Mouse (Mus musculus) spleen, postnatal 14 days (tissue): ENCODE results near the gene Prickle1.
A peak's percentile ranks its signal among the peaks of the same experiment; 100 is the strongest.

Experiments
- DNase-seq, 2 experiments: peaks; one replicate each; pipeline ENCODE4 v3.0.0; 2021 to 2022; ENCODE audit warnings: low spot score in 2 of 2

Gene Prickle1

DNA sequence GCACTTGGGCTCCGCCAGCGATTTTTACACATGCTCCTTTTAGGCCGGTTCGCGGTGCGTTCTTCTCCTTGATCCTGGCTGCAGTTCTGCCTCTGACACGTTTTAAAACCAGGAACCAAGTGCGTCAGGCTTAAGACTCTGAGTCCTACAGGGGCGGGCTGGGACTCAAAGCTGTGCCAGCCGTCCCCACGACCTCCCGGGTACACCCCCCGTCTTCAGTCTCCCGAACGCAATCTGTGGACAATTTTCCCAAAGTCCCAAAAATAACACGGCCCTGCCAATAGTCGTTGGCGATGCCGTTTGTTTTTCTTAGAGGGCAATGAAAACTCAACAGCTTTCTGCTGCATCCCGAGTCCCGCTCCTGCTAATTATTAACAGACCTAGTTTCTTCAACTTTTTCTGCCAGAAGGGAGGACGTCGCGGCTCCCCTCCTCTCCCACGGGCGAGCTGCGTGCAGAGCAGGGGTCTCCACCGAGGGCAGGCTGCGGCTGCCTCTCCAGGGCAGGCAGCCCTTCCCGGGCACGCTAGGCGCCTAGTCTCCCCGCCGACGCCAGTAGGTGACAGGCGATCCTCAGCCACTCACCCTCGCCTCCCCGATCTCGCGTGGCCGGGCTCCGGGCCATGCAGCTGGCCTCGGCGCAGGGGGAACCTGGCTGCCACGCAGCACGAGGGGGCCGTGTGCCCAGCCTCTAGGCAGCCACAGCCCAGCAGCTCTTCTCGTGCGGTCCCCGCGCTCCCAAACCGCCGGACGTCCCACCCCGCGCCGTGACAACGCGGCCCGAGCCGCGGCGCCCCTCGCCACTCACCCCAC, 598 bp downstream of the Prickle1 start:
- DNase-seq: no peak

DNA sequence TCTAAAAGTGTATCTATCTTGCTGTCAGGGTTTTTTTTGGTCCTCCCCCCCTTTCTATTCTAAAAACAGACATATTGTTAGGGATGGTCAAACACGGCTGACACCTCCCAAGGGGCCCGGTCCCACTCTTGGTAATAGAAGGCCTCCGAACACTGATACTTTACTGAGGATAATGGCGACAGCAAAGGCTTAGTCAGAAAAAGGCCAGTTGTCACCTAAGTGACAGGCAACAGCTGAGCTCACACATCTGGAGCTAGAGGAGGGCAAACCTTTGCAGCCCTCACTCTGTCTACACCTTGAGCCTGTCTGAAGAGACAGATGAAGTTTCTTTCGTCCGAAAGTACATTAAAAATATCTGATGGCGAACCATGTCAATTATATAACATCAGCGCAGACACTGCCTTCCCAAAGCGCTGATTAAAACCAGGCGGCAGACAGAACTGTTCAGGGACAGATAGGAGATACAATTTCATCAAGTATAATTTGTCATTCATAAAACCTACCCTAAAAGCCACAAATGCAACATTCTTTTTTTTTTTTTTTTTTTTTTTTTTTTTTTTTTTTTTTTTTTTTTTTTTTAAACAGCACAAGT, 1.3 kb downstream of the Prickle1 start:
- no peak for DNase-seq

DNA sequence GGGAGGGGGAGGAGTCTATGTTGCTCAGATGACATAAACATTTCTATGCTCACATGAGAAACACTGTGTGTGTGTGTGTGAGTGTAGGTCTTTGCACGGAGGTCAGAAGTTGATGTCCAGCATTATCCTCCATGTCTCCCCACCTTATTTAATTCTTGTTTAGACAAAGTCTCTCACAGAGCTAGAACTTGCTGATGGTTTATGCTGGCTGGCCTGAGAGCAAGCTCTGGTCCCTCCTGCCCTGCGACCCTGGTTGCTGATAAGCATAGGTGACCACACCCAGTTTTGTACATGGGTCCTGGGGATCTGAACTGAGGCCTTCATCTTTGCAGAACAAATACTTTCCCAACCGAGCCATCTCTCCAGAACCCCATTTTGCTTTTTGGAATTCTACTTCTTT, 3.1 kb downstream of the Prickle1 start:
- no peak for DNase-seq

DNA sequence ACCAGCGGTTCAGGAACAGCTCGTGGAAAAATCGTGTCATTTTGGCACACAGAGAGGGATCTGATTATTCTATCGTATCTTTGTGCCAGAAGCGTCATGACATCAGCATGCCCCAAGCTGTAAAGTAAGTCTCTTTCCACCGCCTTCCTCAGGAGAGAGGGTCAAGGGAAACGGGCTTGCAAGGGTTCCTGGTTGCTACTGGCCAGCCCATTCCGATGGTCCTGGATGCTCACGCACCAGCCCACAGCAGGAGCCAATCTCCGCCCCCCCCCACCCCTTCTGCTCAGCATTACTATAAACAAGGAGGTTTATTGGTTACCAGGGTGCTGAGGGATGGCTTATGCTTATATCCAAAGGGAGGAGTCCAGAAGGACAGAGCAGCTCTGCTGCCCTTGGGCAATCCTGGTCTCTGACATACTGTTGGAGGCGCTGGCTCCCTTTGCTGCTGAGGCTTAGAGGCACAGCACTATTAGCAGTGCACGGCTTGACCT, 3.8 kb downstream of the Prickle1 start:
- no peak for DNase-seq

DNA sequence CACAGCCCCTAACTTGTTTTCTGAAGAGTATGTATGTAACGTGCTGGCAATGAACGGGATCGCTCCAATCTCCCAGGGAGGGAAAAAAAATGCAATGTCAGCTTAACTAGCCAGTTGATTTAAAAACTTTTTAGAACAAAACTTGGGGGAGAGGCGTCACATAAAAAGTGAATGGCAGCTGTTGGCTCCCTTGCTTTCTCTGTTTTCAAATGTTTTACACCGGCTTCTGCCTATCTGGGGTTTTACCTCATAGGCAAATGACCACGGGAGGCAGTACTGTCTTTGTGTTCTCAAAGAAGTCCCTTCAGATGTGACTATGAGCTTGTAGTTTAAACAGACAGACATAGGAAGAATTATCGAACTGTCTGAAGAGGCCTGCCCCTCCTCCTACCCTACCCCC, 4.3 kb downstream of the Prickle1 start:
- DNase-seq: no peak

DNA sequence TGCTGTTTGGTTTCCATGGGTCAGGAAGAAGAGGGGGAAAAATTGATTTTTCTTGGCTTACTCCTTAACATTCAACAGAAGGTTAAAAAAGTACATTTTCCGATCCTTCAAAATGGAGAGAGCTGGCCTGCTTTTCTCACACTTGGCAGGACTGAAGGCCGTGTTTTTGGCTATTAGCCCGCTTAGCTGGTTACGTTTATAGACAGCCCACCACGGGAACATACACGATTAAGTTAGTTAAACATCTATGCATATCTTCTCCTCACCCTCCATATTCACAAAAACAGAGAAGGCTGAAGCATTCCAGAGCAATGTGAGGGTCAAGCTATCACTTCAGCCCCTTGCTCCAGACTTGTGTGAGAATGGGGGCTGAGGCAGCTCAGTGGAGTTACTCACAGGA, 7.3 kb downstream of the Prickle1 start:
- DNase-seq: no peak

DNA sequence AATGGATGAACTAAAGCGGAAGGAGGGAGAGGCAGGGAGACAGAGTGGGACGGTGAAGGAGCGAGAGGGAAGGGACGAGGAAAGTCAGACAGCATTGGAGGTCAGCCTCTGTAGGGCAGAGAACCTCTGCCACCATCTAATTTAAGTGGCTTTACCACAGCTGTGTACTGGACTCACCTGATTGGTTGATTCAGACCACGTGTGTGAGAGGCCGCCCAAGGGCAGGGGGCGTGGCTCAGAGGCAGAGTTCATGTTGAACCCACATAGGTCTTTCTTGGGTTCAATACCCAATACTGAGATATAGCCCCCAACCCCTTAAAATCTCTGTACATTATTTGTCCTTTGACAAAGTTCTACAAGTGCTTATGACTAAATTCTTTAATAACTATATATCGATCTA, 8.0 kb downstream of the Prickle1 start:
- no peak for DNase-seq

DNA sequence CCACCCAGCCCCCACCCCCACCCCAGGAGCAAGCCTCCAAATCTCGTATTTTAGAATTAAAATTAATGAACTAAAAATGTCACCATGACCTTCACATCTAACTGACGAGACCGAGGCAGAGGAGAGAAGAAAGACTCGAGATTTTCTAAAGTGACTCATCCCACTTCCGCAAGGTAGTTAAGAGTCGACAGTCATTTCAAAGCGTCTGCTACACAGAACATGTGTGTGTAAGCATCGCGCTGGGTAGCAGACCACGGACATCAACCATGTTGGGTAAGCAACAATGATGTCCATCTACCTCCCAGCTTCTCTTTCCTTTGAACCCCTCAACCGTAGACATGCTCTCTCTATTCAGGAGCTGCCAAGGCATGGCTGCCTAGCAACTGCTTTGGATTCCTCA, 12.6 kb downstream of the Prickle1 start:
- no peak for DNase-seq

DNA sequence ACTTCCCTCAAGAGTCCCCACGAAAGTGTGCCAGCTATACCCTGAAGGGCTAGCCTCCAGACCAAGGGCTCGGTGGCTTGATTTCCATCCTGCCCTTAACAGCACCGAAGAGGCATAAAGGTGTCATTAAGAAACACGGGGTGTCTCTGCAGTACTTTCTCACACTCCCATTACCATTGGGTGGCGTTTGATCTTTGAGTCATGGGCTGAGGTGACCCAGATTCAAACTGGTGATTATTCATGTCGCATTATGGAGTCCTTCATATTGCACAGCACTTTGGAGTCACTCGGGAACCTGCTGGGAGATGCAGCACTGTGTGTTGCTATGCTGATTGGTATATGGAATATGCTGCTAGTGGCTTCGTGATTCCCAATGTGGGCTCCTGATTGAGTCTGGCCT, 14.0 kb downstream of the Prickle1 start:
- no peak for DNase-seq

DNA sequence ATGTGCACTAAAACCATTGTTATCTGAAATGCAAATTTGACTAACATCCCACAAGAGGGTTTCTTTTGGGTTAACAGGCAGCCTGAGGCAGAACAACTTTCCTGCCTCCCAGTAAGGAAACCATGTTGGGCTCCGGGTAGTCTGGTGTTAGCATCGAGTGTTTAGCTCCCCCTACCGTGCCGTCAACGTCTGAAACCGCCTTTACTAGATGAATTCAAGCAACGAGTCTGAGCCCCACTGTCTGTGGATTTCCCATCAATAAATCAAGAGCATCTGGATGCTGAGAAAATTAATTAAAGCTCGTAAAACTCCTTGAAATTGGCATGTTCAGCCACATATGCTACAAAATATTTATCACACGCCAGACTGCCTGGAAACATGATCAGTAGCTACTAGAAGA, 15.8 kb downstream of the Prickle1 start:
- no peak for DNase-seq

DNA sequence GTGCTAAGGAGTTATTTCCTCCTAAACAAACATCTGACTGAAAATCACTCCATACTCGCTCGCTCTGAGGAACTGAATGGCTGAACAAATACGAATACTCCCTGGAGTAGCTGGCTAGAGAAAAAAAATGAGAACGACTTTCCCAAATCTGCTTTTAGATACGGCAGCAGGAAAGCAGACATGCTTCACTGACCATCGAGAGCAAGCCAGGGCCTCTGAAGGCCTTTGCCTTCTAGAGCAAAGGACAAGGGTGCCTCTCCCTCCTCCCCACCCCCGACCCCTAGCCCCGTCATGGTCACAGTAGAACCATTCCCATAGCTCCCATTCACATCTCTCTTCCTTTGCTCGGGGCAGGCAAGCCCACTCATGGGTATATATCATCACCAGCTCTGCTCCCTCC, 16.6 kb downstream of the Prickle1 start:
- DNase-seq: no peak

DNA sequence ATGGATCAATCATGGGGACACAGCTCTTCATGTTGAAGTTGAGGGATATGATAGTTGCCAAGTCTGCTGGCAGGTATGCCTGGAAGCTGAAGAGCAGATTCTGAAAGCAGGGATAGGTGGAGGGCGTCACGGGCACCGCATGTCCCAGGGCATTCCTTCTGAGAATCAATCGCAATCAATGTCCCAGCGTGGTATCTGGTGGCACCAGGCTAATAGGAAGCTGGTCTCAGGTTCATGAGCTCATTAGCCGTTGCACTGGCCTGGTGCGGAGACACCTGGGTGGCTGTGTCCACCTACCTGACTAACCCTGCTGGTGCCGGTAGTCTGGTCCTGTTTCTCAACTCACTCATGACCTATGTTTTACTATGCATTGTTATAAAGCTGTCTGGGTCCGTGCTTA, 19.3 kb downstream of the Prickle1 start:
- DNase-seq: no peak

DNA sequence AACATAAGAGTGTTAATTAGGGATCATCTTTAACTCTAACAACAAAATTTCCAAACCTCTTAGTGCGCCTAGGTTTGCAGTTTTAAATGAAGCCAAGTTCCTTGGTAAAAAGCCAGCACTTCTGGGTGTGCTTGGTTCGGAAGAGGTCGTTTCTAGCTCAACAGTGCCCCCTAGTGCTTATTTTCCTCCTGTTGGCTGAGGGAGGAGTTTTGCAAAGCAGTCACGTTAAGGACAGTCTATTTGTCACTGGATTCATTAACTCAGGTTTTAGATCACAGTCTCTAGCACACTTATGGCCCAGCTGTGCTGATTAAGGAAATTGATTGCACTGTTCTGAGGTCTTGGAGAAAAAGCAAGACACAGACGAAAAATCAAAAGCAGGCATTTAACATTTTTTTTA, 19.8 kb downstream of the Prickle1 start:
- DNase-seq: peak; percentile 20 to 49

DNA sequence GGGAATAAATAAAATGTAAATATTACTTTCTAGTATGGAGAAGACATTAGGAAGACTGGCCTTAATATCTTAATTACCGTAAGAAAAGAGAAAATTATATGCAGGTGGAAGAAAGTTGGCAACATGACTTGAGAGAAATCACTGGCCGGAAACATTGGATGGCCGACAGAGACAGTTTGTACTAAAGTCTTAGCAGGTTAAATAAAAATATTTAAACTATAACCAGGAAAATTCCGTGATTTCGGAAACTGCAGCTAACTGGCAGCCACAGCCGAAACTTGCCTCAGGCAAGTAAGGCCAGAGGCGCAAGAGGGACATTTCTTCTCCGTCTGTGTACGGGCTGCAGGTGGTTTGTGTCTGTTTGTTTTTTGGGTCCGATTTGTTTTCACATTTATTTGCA, 22.8 kb downstream of the Prickle1 start:
- no peak for DNase-seq

DNA sequence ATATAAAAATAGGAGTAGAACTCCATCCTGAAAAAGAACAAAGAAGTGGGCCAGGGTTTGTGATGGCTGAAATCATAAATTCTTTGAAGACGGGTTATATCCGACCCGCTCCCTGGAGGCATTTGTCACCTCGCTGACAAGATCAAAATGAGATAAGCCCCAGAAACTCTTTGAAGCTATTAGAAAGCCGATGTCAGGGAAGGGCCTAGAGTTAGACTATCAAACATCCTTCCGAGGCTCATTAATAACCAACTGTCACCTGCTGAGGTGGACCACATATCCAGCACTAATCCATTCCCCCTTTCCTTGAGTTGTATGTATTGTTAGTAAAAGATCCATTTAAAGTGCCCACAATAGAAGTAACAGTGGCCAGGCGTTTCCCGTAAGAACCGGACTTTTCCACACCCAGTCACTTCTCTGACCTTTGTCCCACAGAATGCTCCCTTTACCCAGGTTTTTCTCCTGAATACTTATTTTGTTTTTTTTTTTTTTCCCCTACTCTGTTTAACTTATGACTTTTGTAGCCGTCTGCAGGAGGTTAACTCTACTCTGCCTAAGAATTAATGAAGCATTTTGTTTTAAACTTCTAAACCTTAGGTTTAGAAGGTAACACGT, 24.7 kb downstream of the Prickle1 start:
- no peak for DNase-seq

DNA sequence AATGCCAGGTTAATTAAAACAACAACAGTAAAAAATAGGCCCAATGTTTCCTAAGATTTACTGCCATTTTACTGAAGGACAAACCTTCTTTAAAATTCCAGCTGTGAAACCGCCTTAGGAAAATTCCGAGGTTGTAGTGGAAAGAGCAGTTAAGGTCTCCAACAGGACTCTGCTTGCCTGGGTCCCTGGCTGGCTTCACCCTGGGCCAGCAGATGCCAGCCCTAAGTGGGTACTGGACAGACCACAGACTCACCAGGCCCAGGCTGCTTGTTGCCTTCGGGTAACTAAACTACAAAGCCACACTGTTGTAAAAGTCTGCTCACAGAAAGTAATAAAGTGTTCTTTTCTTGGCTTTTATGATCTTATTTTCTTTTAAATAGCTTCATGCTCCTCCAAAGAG, 26.8 kb downstream of the Prickle1 start:
- no peak for DNase-seq

DNA sequence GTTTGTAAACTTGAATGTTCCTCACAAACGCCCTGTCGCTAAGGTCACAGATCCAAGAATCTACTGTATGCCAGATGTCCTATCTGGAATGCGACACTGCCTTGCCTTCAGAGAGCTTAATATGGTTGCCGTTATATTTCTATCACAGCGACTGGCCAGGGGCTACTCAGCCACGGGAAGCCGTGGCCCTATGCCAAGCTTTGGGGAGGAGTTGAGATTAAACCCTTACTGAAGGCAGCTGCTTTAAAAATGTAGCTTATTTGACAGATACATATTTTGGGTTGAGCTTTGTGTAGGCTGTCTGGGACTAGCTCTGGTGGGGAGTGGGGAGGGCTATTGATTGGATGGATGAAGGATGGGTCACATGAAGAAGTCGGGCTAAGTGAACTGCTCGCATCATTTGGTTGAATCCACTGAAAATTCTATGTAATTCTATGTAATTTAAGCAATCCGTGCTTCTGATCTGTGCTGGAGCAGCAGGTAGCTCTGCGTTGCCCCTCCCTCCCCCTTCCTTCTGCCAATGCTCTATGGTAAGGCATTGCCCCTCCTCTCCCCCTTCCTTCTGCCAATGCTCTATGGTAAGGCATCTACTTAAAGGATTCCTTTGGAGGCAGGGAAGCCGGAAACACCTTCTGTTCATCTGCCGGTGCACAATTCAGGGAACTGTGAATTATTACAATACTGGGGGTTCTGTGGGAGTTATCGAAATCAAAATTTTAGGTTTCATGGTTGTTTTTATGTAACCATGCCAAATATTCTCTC, 28.0 kb downstream of the Prickle1 start:
- DNase-seq: no peak

DNA sequence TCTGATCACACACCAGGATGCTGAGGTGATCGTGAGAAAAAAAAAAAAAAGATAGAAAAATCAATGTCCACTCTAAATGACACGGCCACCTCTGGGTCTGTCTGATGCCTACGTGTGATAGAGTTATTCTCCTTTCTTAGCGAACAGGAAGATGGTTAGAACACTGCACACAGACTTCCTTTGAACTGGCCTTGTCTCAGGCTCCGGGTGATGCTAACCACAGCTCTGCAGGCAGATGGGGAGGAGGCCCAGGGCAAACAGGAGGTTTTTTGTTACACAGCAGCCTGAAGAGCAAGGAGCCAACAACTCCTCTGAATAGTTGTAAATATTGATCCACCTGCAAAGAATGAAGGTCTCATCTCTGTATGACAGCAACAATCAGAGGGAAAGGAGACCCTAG, 32.2 kb downstream of the Prickle1 start:
- DNase-seq: no peak

DNA sequence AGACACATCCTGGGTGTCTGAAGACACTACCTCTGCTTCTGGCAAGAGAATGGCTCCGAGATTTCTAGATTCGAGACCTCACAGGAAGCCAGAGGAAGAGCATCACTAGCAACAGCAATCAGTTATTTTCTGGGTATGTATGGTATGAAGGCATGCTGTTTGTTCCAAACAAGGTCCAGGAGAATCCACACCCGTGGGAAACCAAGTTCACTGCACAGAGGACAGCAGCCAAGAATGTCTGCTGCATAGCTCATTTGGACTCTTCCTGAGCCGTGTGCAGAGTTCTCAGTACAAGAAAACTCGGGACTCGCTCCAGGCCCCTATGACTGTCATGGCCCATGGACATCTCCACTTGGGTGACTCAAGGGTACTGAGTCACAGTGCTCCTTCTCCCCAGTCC, 34.2 kb downstream of the Prickle1 start:
- DNase-seq: no peak

DNA sequence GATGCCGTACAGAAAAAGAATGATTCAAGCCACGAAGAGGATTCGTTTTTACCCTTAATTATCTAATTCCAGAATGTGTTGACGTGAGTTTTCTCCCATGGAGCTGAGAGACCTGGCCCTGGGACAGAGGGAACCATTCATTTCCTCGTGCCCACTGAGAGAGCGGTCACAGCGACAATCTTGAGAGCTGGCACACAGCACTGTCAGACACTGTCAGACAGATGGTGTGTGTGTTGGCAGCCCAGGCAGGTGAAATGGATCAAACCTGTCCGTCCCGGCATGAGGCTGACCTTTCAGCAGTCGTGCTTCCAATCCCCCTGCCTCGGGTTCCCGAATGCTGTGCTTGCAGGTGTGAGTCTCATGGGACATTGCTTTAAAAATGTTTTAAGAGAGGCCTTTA, 37.3 kb downstream of the Prickle1 start:
- no peak for DNase-seq

DNA sequence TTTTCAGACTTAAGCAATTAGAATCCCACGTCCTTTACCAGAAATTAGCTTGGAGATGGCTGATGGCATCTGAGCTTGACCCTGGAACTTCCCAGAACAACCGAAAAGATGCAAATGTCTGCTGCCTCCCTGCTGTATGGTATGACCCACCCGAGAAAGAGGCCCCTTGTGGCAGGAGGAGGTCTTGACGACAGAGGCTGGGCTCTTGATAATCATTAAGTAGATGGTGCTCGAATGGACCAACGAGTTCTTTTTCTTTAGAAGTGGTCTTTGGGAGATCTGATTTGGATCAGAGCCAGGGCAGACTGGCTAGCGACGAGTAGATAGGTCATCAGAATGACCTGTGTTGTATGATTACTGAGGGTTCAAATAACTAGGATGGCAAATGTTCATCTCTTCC, 40.0 kb downstream of the Prickle1 start:
- DNase-seq: no peak

DNA sequence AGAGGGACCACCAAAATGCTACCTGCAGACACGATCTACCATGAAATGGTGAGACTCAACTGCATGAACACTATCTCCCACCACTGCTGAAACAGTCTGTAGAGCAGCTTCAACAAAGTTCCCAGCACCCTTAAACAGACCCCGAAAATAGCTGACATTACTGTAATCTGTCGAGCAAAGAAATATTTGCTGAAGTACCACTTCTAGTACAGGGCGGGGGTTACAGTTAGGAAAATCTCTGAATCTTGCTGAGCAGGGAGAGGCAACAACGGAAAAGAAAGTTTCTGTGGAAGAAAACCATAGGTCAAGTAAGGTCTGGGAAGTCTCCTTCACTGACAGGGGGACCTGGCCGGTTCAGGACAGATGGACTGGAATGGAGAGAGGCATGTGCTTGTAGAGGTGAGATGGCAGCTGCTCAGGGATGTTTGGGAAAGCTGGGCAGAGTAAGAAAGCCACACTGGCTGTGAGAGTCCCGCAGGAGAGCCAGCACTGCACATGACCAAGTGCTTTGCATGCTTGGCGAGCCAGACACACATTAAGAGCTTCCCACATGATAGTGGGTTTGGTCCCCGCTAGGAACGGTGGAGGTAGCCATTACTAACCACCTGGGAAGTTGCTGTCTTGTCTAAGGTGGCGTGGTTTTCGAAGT, 41.4 kb downstream of the Prickle1 start:
- no peak for DNase-seq
